Mouse (Mus musculus) myocyte (in vitro differentiated cells): ENCODE data around the gene Mon1a.

Experiments
- MAX ChIP-seq: IDR thresholded peaks from one replicate; pipeline ENCODE4 v1.6.1; 2011; ENCODE audit warnings: low read depth, mild to moderate bottlenecking, control low read depth
- POLR2A ChIP-seq: IDR thresholded peaks from one replicate; pipeline ENCODE4 v1.6.1; 2011; ENCODE audit warnings: low read depth, mild to moderate bottlenecking, control low read depth, moderate library complexity; ENCODE audit not compliant: insufficient read length
- TCF3 ChIP-seq: IDR thresholded peaks from one replicate; pipeline ENCODE4 v1.6.1; 2011; ENCODE audit warnings: low read depth, control low read depth; ENCODE audit not compliant: insufficient read length
- USF1 ChIP-seq: IDR thresholded peaks from one replicate; pipeline ENCODE4 v1.6.1; 2011; ENCODE audit warnings: low read depth, mild to moderate bottlenecking, control low read depth, moderate library complexity

DNA sequence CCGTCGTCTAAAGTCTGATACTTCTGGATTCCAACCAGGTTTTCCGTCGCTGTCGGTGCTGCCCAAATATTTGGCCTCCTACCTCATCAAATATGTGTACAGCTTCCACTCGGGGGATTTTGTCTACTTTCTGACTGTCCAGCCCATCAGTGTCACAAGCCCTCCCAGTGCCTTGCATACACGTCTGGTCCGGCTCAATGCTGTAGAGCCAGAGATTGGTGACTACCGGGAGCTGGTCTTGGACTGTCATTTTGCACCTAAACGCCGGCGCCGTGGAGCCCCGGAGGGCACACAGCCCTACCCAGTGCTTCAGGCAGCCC lies 19.8 kb downstream of the Mon1a start:
- no peak for TF ChIP-seq USF1
- TF ChIP-seq MAX: no peak
- no peak for TF ChIP-seq POLR2A
- no peak for TF ChIP-seq TCF3
